Mouse (Mus musculus) neural tube, embryonic 11.5 days (tissue): ENCODE results near the gene Ldlrap1. TPM values are rescaled to one million over a fixed set of nuclear protein-coding genes. Genes with fewer than 3 reads are reported as not detected.
A peak's percentile ranks its signal among the peaks of the same experiment; 100 is the strongest.

Experiments
- ATAC-seq: fragments of 200-750 bp; cut with Nextera tagmentation; 2 replicates; pipeline ENCODE4 v1.8.0; 2017; ENCODE audit warnings: moderate number of reproducible peaks, mild to moderate bottlenecking, moderate TSS enrichment, moderate library complexity; ENCODE audit not compliant: insufficient read depth, low FRiP score, low TSS enrichment
- DNase-seq: peaks from one replicate; pipeline ENCODE4 v3.0.0-alpha.2; 2015; ENCODE audit warnings: low spot score
- H3K27ac ChIP-seq: fragments of 300-500 bp; sonication (generic); 2 replicates; pipeline ENCODE4 v1.5.1; 2014; ENCODE audit warnings: low read depth, mild to moderate bottlenecking, low read length
- H3K27me3 ChIP-seq: fragments of 300-500 bp; sonication (generic); 2 replicates; pipeline ENCODE4 v1.6.1; 2014; ENCODE audit warnings: mild to moderate bottlenecking, low read length, mixed read lengths; ENCODE audit not compliant: control insufficient read depth, insufficient read depth
- H3K36me3 ChIP-seq: fragments of 300-500 bp; sonication (generic); 2 replicates; pipeline ENCODE4 v1.6.1; 2014; ENCODE audit warnings: mild to moderate bottlenecking, low read length, moderate library complexity, mixed read lengths; ENCODE audit not compliant: control insufficient read depth, insufficient read depth
- H3K4me1 ChIP-seq: fragments of 300-500 bp; sonication (generic); 2 replicates; pipeline ENCODE4 v1.6.1; 2014; ENCODE audit warnings: low read length, mixed read lengths; ENCODE audit not compliant: control insufficient read depth, insufficient read depth
- H3K4me2 ChIP-seq: fragments of 300-500 bp; sonication (generic); 2 replicates; pipeline ENCODE4 v1.6.1; 2014; ENCODE audit warnings: low read depth, mild to moderate bottlenecking, moderate library complexity
- H3K4me3 ChIP-seq: fragments of 300-500 bp; sonication (generic); 2 replicates; pipeline ENCODE4 v1.5.1; 2014; ENCODE audit warnings: low read depth, low read length
- H3K9ac ChIP-seq: fragments of 300-500 bp; sonication (generic); 2 replicates; pipeline ENCODE4 v1.6.1; 2014; ENCODE audit warnings: mild to moderate bottlenecking, low read length
- H3K9me3 ChIP-seq: fragments of 300-500 bp; sonication (generic); 2 replicates; pipeline ENCODE4 v1.6.1; 2016; ENCODE audit warnings: low read length; ENCODE audit not compliant: control insufficient read depth
- WGBS: fragments of 180-500 bp; shearing (Covaris S2); extraction: QIAGEN DNeasy Blood & Tissue Kit; methylation state at CpG from one replicate; pipeline ENCODE4 v1.1.7; 2014; 5-methylcytosine and 5-hydroxymethylcytosine counted together
- polyA plus RNA-seq: library from polyadenylated mRNA; unstranded; fragments of >200 nt; fragmentation: Nextera tagmentation; extraction: Ambion mirVana; gene quantifications from 2 replicates; pipeline ENCODE4 v1.2.1, GENCODE M21; 2014

The Ldlrap1 gene
- polyA plus RNA-seq, 1 experiment from 2014 or later: 7.4 TPM

GRCm38 (mm10) chr4:134723251-134723650, 44.6 kb downstream of the Ldlrap1 start:
- 83% methylated on average over 3 of the region's 3 CpGs for WGBS
- no peak overlapping the region for H3K27ac ChIP-seq
- H3K27me3 ChIP-seq: no peaks in the 10 kb centered on the region
- no peak overlapping the region for H3K4me2 ChIP-seq
- H3K36me3 ChIP-seq: no peaks in the 10 kb centered on the region
- ATAC-seq (no peak), DNase-seq (no peak)
- H3K4me1 ChIP-seq: no peaks in the 10 kb centered on the region
- H3K4me3 ChIP-seq: no peak overlapping the region
- no peak overlapping the region for H3K9ac ChIP-seq
- H3K9me3 ChIP-seq: no peaks in the 10 kb centered on the region

- ATAC-seq: no peak
- Histone ChIP-seq H3K9ac (no peak overlapping the region), H3K27ac (no peak overlapping the region), H3K27me3 (no peaks in the 10 kb centered on the region), H3K4me3 (no peak overlapping the region), H3K4me1 (peaks cover 3% of the 10 kb centered on the region; the same call in 1 of the 2 replicates), H3K36me3 (no peaks in the 10 kb centered on the region), H3K4me2 (no peak overlapping the region), H3K9me3 (no peaks in the 10 kb centered on the region)
- no peak for DNase-seq
- 88% methylated on average over 6 of the region's 6 CpGs for WGBS
Measured at GRCm38 (mm10) chr4:134721076-134721475, 46.7 kb downstream of the Ldlrap1 start.

GRCm38 (mm10) chr4:134720371-134720770, 47.5 kb downstream of the Ldlrap1 start:
- Histone ChIP-seq H3K4me3 (no peak overlapping the region), H3K4me2 (no peak overlapping the region), H3K27me3 (no peaks in the 10 kb centered on the region), H3K9ac (no peak overlapping the region), H3K9me3 (no peaks in the 10 kb centered on the region), H3K4me1 (peaks cover 3% of the 10 kb centered on the region; the same call in 1 of the 2 replicates), H3K27ac (no peak overlapping the region), H3K36me3 (no peaks in the 10 kb centered on the region)
- DNase-seq (no peak), ATAC-seq (no peak)
- 72% methylated on average over 3 of the region's 3 CpGs for WGBS

GRCm38 (mm10) chr4:134719489-134719888, 48.3 kb downstream of the Ldlrap1 start:
- H3K4me2 ChIP-seq: no peak overlapping the region
- DNase-seq (no peak), ATAC-seq (no peak)
- H3K27me3 ChIP-seq: no peaks in the 10 kb centered on the region
- H3K36me3 ChIP-seq: no peaks in the 10 kb centered on the region
- H3K9me3 ChIP-seq: no peaks in the 10 kb centered on the region
- H3K4me1 ChIP-seq: peaks cover 3% of the 10 kb centered on the region; the same call in 1 of the 2 replicates
- no peak overlapping the region for H3K9ac ChIP-seq
- no peak overlapping the region for H3K27ac ChIP-seq
- H3K4me3 ChIP-seq: no peak overlapping the region
- WGBS: 82% methylated on average over 8 of the region's 8 CpGs

GRCm38 (mm10) chr4:134713937-134714336, 53.9 kb downstream of the Ldlrap1 start:
- H3K9ac ChIP-seq: no peak overlapping the region; the same call in 1 of the 2 replicates
- H3K4me2 ChIP-seq: no peak overlapping the region
- peaks cover 3% of the 10 kb centered on the region; the same call in 1 of the 2 replicates for H3K4me1 ChIP-seq
- H3K27me3 ChIP-seq: no peaks in the 10 kb centered on the region
- ATAC-seq: no peak
- H3K27ac ChIP-seq: no peak overlapping the region
- peak; percentile 84 for DNase-seq
- H3K9me3 ChIP-seq: no peaks in the 10 kb centered on the region
- H3K4me3 ChIP-seq: no peak overlapping the region
- 5% methylated on average over 8 of the region's 8 CpGs for WGBS
- H3K36me3 ChIP-seq: no peaks in the 10 kb centered on the region

- Histone ChIP-seq H3K4me3 (no peak overlapping the region; the same call in 1 of the 2 replicates), H3K4me2 (peak overlapping the region; percentile 83), H3K9me3 (no peaks in the 10 kb centered on the region), H3K27me3 (peaks cover 15% of the 10 kb centered on the region), H3K36me3 (no peaks in the 10 kb centered on the region), H3K4me1 (peaks cover 15% of the 10 kb centered on the region), H3K9ac (peak overlapping the region; percentile 26), H3K27ac (peak overlapping the region; percentile 67; the same call in 1 of the 2 replicates)
- ATAC-seq (no peak), DNase-seq (no peak)
- 35% methylated on average over 5 of the region's 5 CpGs for WGBS
Measured at GRCm38 (mm10) chr4:134705311-134705710, 62.5 kb downstream of the Ldlrap1 start.

GRCm38 (mm10) chr4:134704590-134704989, 63.2 kb downstream of the Ldlrap1 start:
- Histone ChIP-seq H3K4me3 (peak overlapping the region; percentile 58), H3K36me3 (no peaks in the 10 kb centered on the region), H3K9ac (peak overlapping the region; percentile 56), H3K4me1 (peaks cover 15% of the 10 kb centered on the region), H3K27me3 (peaks cover 15% of the 10 kb centered on the region), H3K4me2 (peak overlapping the region; percentile 83), H3K27ac (peak overlapping the region; percentile 67), H3K9me3 (no peaks in the 10 kb centered on the region)
- ATAC-seq (peak; percentile 57), DNase-seq (no peak)
- WGBS: under 1% methylated on average over 21 of the region's 21 CpGs

- H3K27ac ChIP-seq: peak within 1 kb of the TSS; percentile 67
- peak within 1 kb of the TSS; percentile 58 for H3K4me3 ChIP-seq
- H3K9me3 ChIP-seq: no peaks in the 10 kb centered on the region
- WGBS: under 1% methylated on average over 67 of the region's 81 CpGs
- H3K4me2 ChIP-seq: peak within 1 kb of the TSS; percentile 99
- H3K27me3 ChIP-seq: peaks cover 15% of the 10 kb centered on the region
- H3K36me3 ChIP-seq: no peaks in the 10 kb centered on the region
- DNase-seq (peak; percentile 99), ATAC-seq (peak; percentile 92)
- H3K9ac ChIP-seq: peak within 1 kb of the TSS; percentile 60
- H3K4me1 ChIP-seq: peaks cover 15% of the 10 kb centered on the region
Measured at GRCm38 (mm10) chr4:134703835-134704546, 63.8 kb downstream of the Ldlrap1 start, which contains the start of gene Man1c1. TSS of gene Man1c1 (minus strand) at chr4:134704290.
